Mouse (Mus musculus) forebrain, embryonic 16.5 days (tissue): ENCODE measurements at regions not wholly inside any gene's neighbourhood (a gene's known extent, or its start where the extent isn't known, plus 50 kb on each side); places are given as distances from the start of the nearest gene placed in this dataset.
A peak's percentile ranks its signal among the peaks of the same experiment; 100 is the strongest.

ENCODE experiments used
- ATAC-seq: fragments of 200-750 bp; cut with Nextera tagmentation; 2 replicates; pipeline ENCODE4 v1.8.0; 2017; ENCODE audit warnings: mild to moderate bottlenecking, moderate library complexity
- H3K27ac ChIP-seq: fragments of 300-500 bp; sonication (generic); 2 replicates; pipeline ENCODE4 v1.5.1; 2014; ENCODE audit warnings: low read length, control low read depth
- H3K27me3 ChIP-seq: fragments of 300-500 bp; sonication (generic); replicated peaks from 2 replicates; pipeline ENCODE4 v1.6.1; 2014; ENCODE audit warnings: low read length; ENCODE audit not compliant: control insufficient read depth, insufficient read depth
- H3K36me3 ChIP-seq: fragments of 300-500 bp; sonication (generic); 2 replicates; pipeline ENCODE4 v1.6.1; 2014; ENCODE audit not compliant: control insufficient read depth, insufficient read depth
- H3K4me1 ChIP-seq: fragments of 300-500 bp; sonication (generic); replicated peaks from 2 replicates; pipeline ENCODE4 v1.6.1; 2014; ENCODE audit warnings: low read length; ENCODE audit not compliant: control insufficient read depth, insufficient read depth
- H3K4me2 ChIP-seq: fragments of 300-500 bp; sonication (generic); 2 replicates; pipeline ENCODE4 v1.6.1; 2014; ENCODE audit warnings: mild to moderate bottlenecking, low read length, control low read depth
- H3K4me3 ChIP-seq: fragments of 300-500 bp; sonication (generic); replicated peaks from 2 replicates; pipeline ENCODE4 v1.5.1; 2014; ENCODE audit warnings: mild to moderate bottlenecking, low read length, control low read depth
- H3K9ac ChIP-seq: fragments of 300-500 bp; sonication (generic); replicated peaks from 2 replicates; pipeline ENCODE4 v1.6.1; 2014; ENCODE audit warnings: low read depth, low read length, control low read depth
- H3K9me3 ChIP-seq: fragments of 300-500 bp; sonication (generic); 2 replicates; pipeline ENCODE4 v1.6.1; 2016; ENCODE audit warnings: low read length; ENCODE audit not compliant: control insufficient read depth
- WGBS: fragments of 180-500 bp; shearing (Covaris S2); extraction: QIAGEN DNeasy Blood & Tissue Kit; methylation state at CpG from one replicate; pipeline ENCODE4 v1.1.7; 2014; 5-methylcytosine and 5-hydroxymethylcytosine counted together

- H3K27ac ChIP-seq, result no peak overlapping the region
- H3K27me3 ChIP-seq, result 0 out of 2 replicates have a peak, but pooled peaks cover 2% of the 10 kb centered on the region
- no peak overlapping the region for H3K9ac ChIP-seq
- WGBS, result 57% methylated on average over 4 of the region's 5 CpGs
- no peaks in the 10 kb centered on the region for H3K9me3 ChIP-seq
- no peak overlapping the region for H3K4me2 ChIP-seq
- H3K4me3 ChIP-seq, result no peak overlapping the region
- peak; percentile 68; the same call in 1 of the 2 replicates for ATAC-seq
- no peaks in the 10 kb centered on the region for H3K4me1 ChIP-seq
- no peaks in the 10 kb centered on the region for H3K36me3 ChIP-seq
Measured at GRCm38 (mm10) chr6:126371971-126372370, 163.2 kb downstream of the Kcna5 start.

GRCm38 (mm10) chr6:126371489-126371888 is 163.7 kb downstream of the Kcna5 start:
- Histone ChIP-seq H3K27me3 (0 out of 2 replicates have a peak, but pooled peaks cover 2% of the 10 kb centered on the region), H3K4me3 (no peak overlapping the region), H3K36me3 (no peaks in the 10 kb centered on the region), H3K9ac (no peak overlapping the region), H3K4me2 (no peak overlapping the region), H3K9me3 (no peaks in the 10 kb centered on the region), H3K4me1 (no peaks in the 10 kb centered on the region), H3K27ac (no peak overlapping the region)
- 83% methylated on average over 2 of the region's 2 CpGs for WGBS
- ATAC-seq, result no peak

GRCm38 (mm10) chr6:126365495-126365894 is 169.7 kb downstream of the Kcna5 start:
- Histone ChIP-seq H3K27ac (no peak overlapping the region), H3K9me3 (no peaks in the 10 kb centered on the region), H3K4me3 (no peak overlapping the region), H3K27me3 (no peaks in the 10 kb centered on the region), H3K9ac (no peak overlapping the region), H3K4me2 (no peak overlapping the region), H3K36me3 (no peaks in the 10 kb centered on the region), H3K4me1 (no peaks in the 10 kb centered on the region)
- WGBS, result 86% methylated on average over 8 of the region's 8 CpGs
- ATAC-seq, result no peak

DNA sequence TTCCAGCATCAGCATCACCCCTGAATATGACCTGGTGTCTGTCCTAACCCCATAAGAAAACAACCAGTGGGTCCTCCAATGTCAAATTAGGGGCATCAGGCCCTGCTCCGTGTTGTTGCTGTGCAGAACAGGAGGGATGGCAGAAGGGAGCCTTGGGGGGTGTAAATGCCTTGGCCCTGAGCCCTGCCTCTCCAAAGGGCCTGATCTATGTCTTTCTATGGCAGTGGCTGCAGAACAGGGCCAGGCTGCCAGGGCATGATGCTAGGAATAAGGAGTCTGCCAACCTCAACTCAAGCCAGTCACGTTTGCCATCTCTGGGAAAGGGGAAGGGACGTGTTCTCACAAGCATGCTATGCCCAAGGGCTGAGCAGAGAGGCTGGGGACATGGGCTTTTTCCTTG is 172.9 kb downstream of the Kcna5 start:
- 41% methylated on average over 3 of the region's 3 CpGs for WGBS
- Histone ChIP-seq H3K4me1 (no peaks in the 10 kb centered on the region), H3K9ac (no peak overlapping the region), H3K4me2 (no peak overlapping the region), H3K36me3 (no peaks in the 10 kb centered on the region), H3K4me3 (no peak overlapping the region), H3K27ac (no peak overlapping the region), H3K9me3 (no peaks in the 10 kb centered on the region), H3K27me3 (no peaks in the 10 kb centered on the region)
- ATAC-seq, result peak; percentile 75

DNA sequence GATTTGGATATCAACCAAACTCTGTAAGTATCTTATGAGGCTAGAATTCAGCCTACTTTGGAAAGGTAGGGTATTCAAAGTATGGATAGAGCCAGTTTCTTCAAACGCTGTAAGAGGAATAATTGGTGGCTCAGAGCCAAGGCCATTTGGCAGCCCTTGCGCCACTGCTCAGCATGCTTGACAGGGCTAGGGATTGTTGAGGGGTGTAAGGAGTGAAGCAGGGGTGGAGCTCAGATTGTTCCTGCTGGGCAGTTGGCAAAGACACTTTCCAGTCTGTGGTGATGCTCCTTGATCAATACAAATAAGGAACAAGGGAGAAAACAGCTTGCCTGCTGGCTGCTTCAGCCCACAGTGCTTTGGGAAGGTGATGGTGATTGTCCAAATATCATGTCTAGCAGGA is 181.9 kb downstream of the Kcna5 start:
- no peaks in the 10 kb centered on the region for H3K36me3 ChIP-seq
- peak; percentile 88 for ATAC-seq
- H3K9ac ChIP-seq, result no peak overlapping the region
- no peak overlapping the region for H3K4me2 ChIP-seq
- peaks cover 3% of the 10 kb centered on the region; the same call in 1 of the 2 replicates for H3K4me1 ChIP-seq
- H3K27ac ChIP-seq, result no peak overlapping the region
- H3K9me3 ChIP-seq, result no peaks in the 10 kb centered on the region
- H3K4me3 ChIP-seq, result no peak overlapping the region
- H3K27me3 ChIP-seq, result no peaks in the 10 kb centered on the region
- 1% methylated on average over 2 of the region's 2 CpGs for WGBS

DNA sequence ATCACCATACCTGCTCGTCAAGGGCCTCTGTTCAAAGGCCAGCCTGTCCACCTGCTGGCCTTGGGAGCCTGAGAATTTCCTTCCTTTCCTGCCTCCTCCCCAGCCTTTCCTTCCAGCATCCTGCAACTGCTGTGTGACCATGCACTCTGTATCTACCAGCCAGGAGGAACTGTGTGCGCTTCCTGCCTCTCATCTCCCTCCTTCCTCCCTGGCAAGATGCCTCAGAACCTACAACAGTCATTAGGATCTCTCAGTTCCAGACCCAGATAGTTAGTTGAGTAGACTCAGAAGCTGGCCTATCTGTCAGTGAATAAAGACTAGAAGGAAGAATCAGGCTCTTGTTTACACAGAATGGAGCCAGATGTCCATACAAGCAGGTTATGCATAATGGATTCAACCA is 183.8 kb upstream of the Ntf3 start:
- no peak for ATAC-seq
- WGBS, result 74% methylated on average over 2 of the region's 2 CpGs
- no peaks in the 10 kb centered on the region for H3K27me3 ChIP-seq

DNA sequence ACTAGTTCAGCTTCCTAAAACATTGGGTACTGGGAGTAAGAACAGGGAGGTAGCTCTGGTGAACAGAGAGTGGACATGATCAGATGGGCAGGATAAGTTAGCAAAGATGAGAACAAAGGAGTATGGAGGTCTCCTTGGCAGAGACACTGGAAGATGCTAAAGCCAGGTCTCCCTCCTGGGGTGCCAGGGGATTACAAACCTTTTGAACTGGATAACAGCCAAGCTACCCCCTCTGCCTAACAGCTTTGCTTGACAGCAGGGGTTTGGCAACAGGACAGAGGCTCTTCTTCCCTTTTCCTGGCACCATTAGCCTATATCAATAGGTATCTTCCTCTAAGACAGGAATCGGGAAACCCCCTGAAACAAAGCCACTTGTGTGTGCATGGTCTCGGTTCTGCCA is 183.2 kb upstream of the Ntf3 start:
- H3K9ac ChIP-seq, result no peak overlapping the region
- no peak overlapping the region for H3K27ac ChIP-seq
- H3K9me3 ChIP-seq, result no peaks in the 10 kb centered on the region
- H3K36me3 ChIP-seq, result no peaks in the 10 kb centered on the region
- no peak for ATAC-seq
- H3K4me2 ChIP-seq, result no peak overlapping the region
- WGBS, result 23% methylated on average over 2 of the region's 2 CpGs
- no peak overlapping the region for H3K4me3 ChIP-seq
- no peaks in the 10 kb centered on the region for H3K27me3 ChIP-seq
- peaks cover 3% of the 10 kb centered on the region; the same call in 1 of the 2 replicates for H3K4me1 ChIP-seq

More for the DNA sequence above, 183.8 kb upstream of the Ntf3 start:
- Histone ChIP-seq H3K9ac (no peak overlapping the region), H3K4me2 (no peak overlapping the region), H3K9me3 (no peaks in the 10 kb centered on the region), H3K4me1 (peaks cover 3% of the 10 kb centered on the region; the same call in 1 of the 2 replicates), H3K36me3 (no peaks in the 10 kb centered on the region), H3K27ac (no peak overlapping the region), H3K4me3 (no peak overlapping the region)

DNA sequence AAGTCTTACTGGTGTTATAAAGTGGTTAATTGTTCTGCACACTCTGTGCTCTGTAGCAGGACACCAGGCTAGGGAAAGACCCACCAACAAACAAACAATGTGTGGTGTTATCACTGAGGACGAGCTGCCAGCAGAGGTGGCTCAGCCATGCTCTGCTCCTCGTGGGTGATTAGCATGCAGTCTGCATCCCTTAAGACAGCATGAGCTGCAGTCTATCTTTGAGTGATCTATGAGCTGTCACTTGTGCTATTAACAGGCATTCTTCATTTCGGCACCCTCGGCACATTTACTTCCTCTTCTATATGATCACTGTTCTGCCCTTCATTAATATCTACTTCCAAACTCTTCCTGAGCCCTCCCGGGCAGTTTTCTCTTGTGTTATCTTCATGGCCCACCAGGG is 178.5 kb upstream of the Ntf3 start:
- Histone ChIP-seq H3K9me3 (no peaks in the 10 kb centered on the region), H3K4me2 (no peak overlapping the region), H3K4me1 (no peaks in the 10 kb centered on the region; the same call in 1 of the 2 replicates), H3K36me3 (no peaks in the 10 kb centered on the region), H3K4me3 (no peak overlapping the region), H3K9ac (no peak overlapping the region), H3K27ac (no peak overlapping the region), H3K27me3 (no peaks in the 10 kb centered on the region)
- ATAC-seq, result no peak
- 74% methylated on average over 5 of the region's 5 CpGs for WGBS

GRCm38 (mm10) chr6:126340098-126340610 is 173.4 kb upstream of the Ntf3 start:
- Histone ChIP-seq H3K27ac (peak overlapping the region; percentile 60; the same call in 1 of the 2 replicates), H3K9ac (no peak overlapping the region)

GRCm38 (mm10) chr6:126337711-126338110 is 171.0 kb upstream of the Ntf3 start:
- Histone ChIP-seq H3K4me1 (peaks cover 12% of the 10 kb centered on the region), H3K27ac (no peak overlapping the region), H3K9ac (no peak overlapping the region), H3K4me2 (no peak overlapping the region), H3K4me3 (no peak overlapping the region), H3K9me3 (no peaks in the 10 kb centered on the region), H3K27me3 (no peaks in the 10 kb centered on the region), H3K36me3 (no peaks in the 10 kb centered on the region)
- no peak for ATAC-seq
- WGBS, result 90% methylated on average over 8 of the region's 8 CpGs

More at GRCm38 (mm10) chr6:126340098-126340610, 173.4 kb upstream of the Ntf3 start:
- no peak overlapping the region for H3K4me3 ChIP-seq
- WGBS, result 36% methylated on average over 10 of the region's 10 CpGs
- ATAC-seq, result peak; percentile 94
- no peaks in the 10 kb centered on the region for H3K27me3 ChIP-seq
- no peak overlapping the region for H3K4me2 ChIP-seq
- H3K36me3 ChIP-seq, result no peaks in the 10 kb centered on the region
- no peaks in the 10 kb centered on the region for H3K9me3 ChIP-seq
- H3K4me1 ChIP-seq, result peaks cover 5% of the 10 kb centered on the region
